Mouse (Mus musculus) heart, adult 2 months (tissue): ENCODE measurements around the gene Sod1. TPM values are rescaled to one million over a fixed set of nuclear protein-coding genes. Genes with fewer than 3 reads are reported as not detected.
"Not testable (repeated sequence)": the region's sequence is repeated elsewhere in the genome, so short reads cannot be mapped to it uniquely, and the experiment has no call there.

Experiments
- DNase-seq, 2 experiments: peaks; one replicate each; pipeline ENCODE4 v3.0.0; 2021
- H3K27ac ChIP-seq: fragments of 200-600 bp; 2 replicates; pipeline ENCODE4 v1.8.1; 2022
- H3K27me3 ChIP-seq: fragments of 200-500 bp; 2 replicates; pipeline ENCODE4 v1.6.1; 2012; ENCODE audit warnings: mild to moderate bottlenecking, low read length, inconsistent platforms, mixed read lengths; ENCODE audit not compliant: control insufficient read depth, insufficient read depth
- H3K36me3 ChIP-seq: fragments of 200-500 bp; 2 replicates; pipeline ENCODE4 v1.6.1; 2012; ENCODE audit warnings: low read length, inconsistent platforms; ENCODE audit not compliant: control insufficient read depth, insufficient read depth
- H3K4me1 ChIP-seq: fragments of 200-500 bp; 2 replicates; pipeline ENCODE4 v1.6.1; 2011; ENCODE audit warnings: low read length; ENCODE audit not compliant: control insufficient read depth, insufficient read depth
- H3K4me3 ChIP-seq: fragments of 200-600 bp; 2 replicates; pipeline ENCODE4 v1.8.1; 2022
- H3K79me2 ChIP-seq: fragments of 200-500 bp; replicated peaks from 2 replicates; pipeline ENCODE4 v1.6.1; 2012; ENCODE audit warnings: mild to moderate bottlenecking, inconsistent platforms, low read length, moderate library complexity, mixed read lengths; ENCODE audit not compliant: control insufficient read depth, insufficient read depth
- H3K9ac ChIP-seq: fragments of 200-500 bp; 2 replicates; pipeline ENCODE4 v1.6.1; 2012; ENCODE audit warnings: low read depth, mild to moderate bottlenecking, control low read depth, inconsistent platforms, low read length, mixed read lengths
- CTCF ChIP-seq: fragments of 200-600 bp; IDR thresholded peaks from 2 replicates; pipeline ENCODE4 v1.8.1; 2022; ENCODE audit warnings: antibody characterized with exemption, mild to moderate bottlenecking, moderate library complexity
- EP300 ChIP-seq: fragments of 200-500 bp; IDR thresholded peaks from 2 replicates; pipeline ENCODE4 v1.6.1; 2011; ENCODE audit warnings: low read depth, low read length, control low read depth; ENCODE audit not compliant: insufficient read depth
- POLR2A ChIP-seq: fragments of 200-500 bp; IDR thresholded peaks from 2 replicates; pipeline ENCODE4 v1.6.1; 2011; ENCODE audit warnings: mild to moderate bottlenecking, low read depth, low read length, control low read depth; ENCODE audit not compliant: insufficient read depth
- WGBS: fragments of 180-500 bp; shearing (Covaris S2); methylation state at CpG from one replicate; pipeline ENCODE4 v1.1.7; 2018; 5-methylcytosine and 5-hydroxymethylcytosine counted together
- intact Hi-C: fragments of 180-260 bp; cut with DNase I; formaldehyde crosslinking; loops from one replicate; pipeline ENCODE4 v1.15.1; 2025
- polyA plus RNA-seq: library from polyadenylated mRNA; depleted of rRNA; stranded (reverse); fragments of >200 nt; gene quantifications from 2 replicates; pipeline ENCODE4 v1.2.3, GENCODE M21; 2012
- total RNA-seq, 2 experiments: library from RNA; stranded (reverse); gene quantifications; 2 replicates each; pipeline ENCODE4 v1.2.3; 2021

The Sod1 gene
- total and polyA plus RNA-seq, 3 experiments, result 422 to 572 (median 499) TPM

- TF ChIP-seq POLR2A (no peak), CTCF (peak; percentile 25; the same call in 1 of the 2 replicates)
- no peaks in the 10 kb centered on the region for H3K4me1 ChIP-seq
- H3K36me3 ChIP-seq, result no peaks in the 10 kb centered on the region
- DNase-seq, result no peak
- H3K27me3 ChIP-seq, result no peaks in the 10 kb centered on the region
- H3K4me3 ChIP-seq, result no peak overlapping the region
- H3K27ac ChIP-seq, result no peak overlapping the region
- H3K79me2 ChIP-seq, result no peaks in the 10 kb centered on the region
- intact Hi-C loops, result no loop called here
- WGBS, result 62% methylated on average over 3 of the region's 3 CpGs
- H3K9ac ChIP-seq, result no peak overlapping the region
These were observed 14.6 kb downstream of the Sod1 start for GRCm38 (mm10) chr16:90235188-90235587.

DNA sequence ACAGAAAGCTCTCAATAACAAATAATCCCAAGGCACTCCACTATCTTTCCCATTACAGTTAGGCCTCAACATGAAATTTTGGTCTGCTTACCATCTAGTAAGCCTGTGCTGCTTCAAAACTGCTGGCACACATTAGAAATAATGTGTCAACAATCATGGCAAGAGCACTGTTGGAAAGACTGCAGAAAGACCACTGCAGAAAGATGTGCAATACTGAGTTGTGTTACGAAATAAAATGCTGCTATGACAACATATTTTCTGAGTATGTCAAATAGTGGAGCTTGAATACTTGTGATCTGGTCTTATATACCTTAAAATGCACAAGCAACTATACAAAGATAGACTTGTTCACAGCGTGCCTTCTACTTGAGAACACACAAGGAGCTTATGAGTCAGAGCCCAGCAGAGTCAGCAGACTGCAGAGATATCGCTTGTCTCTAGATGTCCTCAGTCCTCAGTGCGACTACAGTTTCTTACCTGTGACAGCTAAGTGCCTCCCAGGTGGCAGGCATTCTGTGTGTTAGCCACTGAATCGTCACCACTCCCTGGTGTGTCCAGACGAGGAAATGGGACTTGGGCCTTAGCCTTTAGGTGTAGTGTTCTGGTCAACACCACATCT is 18.7 kb downstream of the Sod1 start:
- Histone ChIP-seq H3K79me2 (no peaks in the 10 kb centered on the region), H3K4me1 (no peaks in the 10 kb centered on the region), H3K27ac (no peak overlapping the region), H3K27me3 (no peaks in the 10 kb centered on the region), H3K9ac (no peak overlapping the region), H3K4me3 (no peak overlapping the region), H3K36me3 (peaks cover 2% of the 10 kb centered on the region)
- intact Hi-C loops, result no loop called here
- DNase-seq, result no peak
- WGBS, result 81% methylated on average over 6 of the region's 6 CpGs
- TF ChIP-seq EP300 (no peak), CTCF (no peak), POLR2A (no peak)

DNA sequence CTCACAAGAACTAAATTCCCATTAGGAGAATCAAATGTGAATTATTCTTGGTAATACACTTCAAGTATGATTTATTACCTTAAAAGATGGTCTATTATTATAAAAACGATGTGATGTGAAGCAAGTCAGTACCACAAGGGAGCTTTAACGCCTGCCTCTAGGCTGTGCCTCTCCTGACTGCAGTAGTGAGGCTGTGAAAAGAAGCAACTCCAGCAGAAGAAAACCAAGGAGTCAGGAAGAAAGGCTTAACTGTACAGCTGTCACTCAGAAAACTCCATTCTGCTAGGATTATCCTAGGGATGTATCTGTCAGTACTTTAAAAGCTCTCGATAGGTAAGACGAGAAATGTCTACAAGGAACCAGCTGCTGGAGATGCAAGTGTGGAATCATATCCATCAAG is 21.3 kb downstream of the Sod1 start:
- 90% methylated on average over 4 of the region's 4 CpGs for WGBS
- peaks cover 2% of the 10 kb centered on the region for H3K36me3 ChIP-seq
- intact Hi-C loops, result no loop called here

GRCm38 (mm10) chr16:90242426-90243304 is 22.1 kb downstream of the Sod1 start:
- DNase-seq, result no peak
- Histone ChIP-seq H3K79me2 (no peaks in the 10 kb centered on the region), H3K36me3 (peaks cover 2% of the 10 kb centered on the region), H3K27me3 (no peaks in the 10 kb centered on the region), H3K4me1 (no peaks in the 10 kb centered on the region), H3K9ac (no peak overlapping the region), H3K4me3 (no peak overlapping the region), H3K27ac (no peak overlapping the region)
- intact Hi-C loops, result no loop called here
- TF ChIP-seq POLR2A (no peak), CTCF (no peak), EP300 (no peak)
- WGBS, result 73% methylated on average over 17 of the region's 17 CpGs

More for the DNA sequence above, 21.3 kb downstream of the Sod1 start:
- Histone ChIP-seq H3K27ac (no peak overlapping the region), H3K79me2 (no peaks in the 10 kb centered on the region), H3K27me3 (no peaks in the 10 kb centered on the region), H3K4me3 (no peak overlapping the region), H3K4me1 (no peaks in the 10 kb centered on the region), H3K9ac (no peak overlapping the region)
- DNase-seq, result no peak
- TF ChIP-seq POLR2A (no peak), EP300 (no peak), CTCF (no peak)

- H3K4me1 ChIP-seq, result no peaks in the 10 kb centered on the region
- no peak overlapping the region for H3K27ac ChIP-seq
- no peaks in the 10 kb centered on the region for H3K27me3 ChIP-seq
- H3K4me3 ChIP-seq, result no peak overlapping the region
- 78% methylated on average over 7 of the region's 7 CpGs for WGBS
- TF ChIP-seq POLR2A, result no peak
- H3K79me2 ChIP-seq, result 0 out of 2 replicates have a peak, but pooled peaks cover 3% of the 10 kb centered on the region
- H3K9ac ChIP-seq, result no peak overlapping the region
- DNase-seq, result no peak
- H3K36me3 ChIP-seq, result no peaks in the 10 kb centered on the region; the same call in 1 of the 2 replicates
- intact Hi-C loops, result no loop called here
These were observed 29.5 kb downstream of the Sod1 start for GRCm38 (mm10) chr16:90250099-90250498.

- H3K4me1 ChIP-seq, intact Hi-C loops: not testable (repeated sequence)
- WGBS, result 88% methylated on average over 3 of the region's 3 CpGs
These were observed 30.7 kb downstream of the Sod1 start for GRCm38 (mm10) chr16:90251256-90251655.

More at GRCm38 (mm10) chr16:90251256-90251655, 30.7 kb downstream of the Sod1 start:
- not testable (repeated sequence) for H3K27me3 ChIP-seq, H3K4me3 ChIP-seq, H3K36me3 ChIP-seq, H3K9ac ChIP-seq, DNase-seq, H3K27ac ChIP-seq, H3K79me2 ChIP-seq
